Mouse (Mus musculus): ENCODE data around the gene Siae.

Siae gene

DNA sequence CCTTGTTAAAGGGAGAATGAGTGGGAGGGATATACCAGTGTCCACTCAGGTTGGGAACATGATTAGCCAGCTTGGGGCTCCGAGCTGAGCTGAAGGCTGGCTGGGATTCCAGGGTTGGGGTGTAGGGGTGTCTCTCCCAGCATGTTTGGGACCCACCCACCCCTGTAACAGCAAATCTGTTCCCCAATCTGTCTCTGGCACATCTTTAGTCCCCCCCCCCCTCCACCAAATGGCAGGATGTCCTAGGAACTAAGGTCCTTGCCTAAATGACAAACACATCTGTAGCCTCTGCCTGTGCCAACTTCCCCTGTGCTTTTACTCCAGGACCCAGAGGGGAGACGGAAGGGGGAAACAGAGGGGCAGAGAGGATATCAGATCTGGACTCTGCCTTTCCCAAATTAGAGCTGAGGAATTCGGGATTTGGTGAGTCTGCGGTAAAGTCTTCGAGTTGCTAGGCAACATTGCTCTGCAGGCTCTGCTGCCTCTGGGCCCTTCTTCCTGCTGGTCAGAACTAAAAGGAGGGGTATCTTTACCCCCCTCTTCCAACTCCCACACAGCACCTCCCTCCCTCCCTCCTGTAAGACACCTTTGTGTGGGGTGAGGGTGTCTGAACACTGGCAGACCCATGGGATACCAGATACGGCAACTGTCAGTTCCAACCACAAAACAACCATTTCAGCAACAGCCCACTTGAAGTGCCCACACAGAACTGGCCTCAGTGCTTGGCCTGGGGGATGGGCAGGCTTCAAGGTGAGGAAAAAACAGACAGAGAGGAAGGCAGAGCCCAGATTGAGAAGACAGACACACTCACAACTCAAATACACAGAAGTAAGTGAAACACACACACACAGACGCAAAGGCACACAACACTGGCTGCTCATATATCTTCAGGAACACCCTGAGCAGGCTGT lies at the start of gene Siae:
Gene Siae (plus strand): TSS at position 861 of the 911 bp plus-strand sequence.
- no peak for DNase-seq (ENCODE audit: low spot score in 2 of 2)

DNA sequence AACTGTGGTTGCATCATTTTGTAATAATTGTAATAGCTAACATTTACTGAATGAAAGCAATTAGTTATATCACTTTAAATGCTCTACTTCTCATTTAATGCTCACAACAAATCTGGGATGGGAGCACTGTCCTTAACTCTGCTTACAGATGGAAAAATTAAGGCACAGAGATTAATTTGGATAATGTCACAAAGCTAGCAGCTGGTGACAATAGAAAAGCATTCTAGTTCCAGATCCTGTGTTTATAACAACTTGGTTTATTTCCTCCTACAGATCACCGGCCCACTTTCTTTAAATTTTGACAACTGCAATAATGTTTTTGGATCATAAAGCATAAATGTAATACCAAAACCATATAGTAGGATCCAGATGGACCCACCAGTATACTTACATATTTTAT lies 49.5 kb upstream of the Siae start:
- DNase-seq (ENCODE audit: low spot score in 2 of 2), result no peak

DNA sequence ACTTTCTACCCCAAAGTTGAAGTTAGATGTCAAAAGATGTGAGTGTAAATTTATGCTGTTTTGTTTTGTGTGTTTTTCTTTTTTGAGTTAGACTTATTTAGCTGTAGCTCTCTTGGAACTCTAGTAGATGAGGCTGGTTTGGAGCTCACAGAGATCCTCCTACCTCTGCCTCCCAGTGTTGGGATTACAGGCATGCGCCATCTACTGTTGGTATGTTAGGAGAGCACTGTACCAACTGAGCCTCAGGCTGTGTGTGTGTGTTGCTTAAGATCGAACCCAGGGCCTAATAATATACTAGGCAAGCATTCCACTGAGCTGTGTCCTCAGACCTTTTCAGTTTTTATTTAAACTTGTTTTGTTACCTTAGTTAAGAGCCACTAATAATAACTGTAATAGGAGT lies 43.4 kb upstream of the Siae start:
- DNase-seq (ENCODE audit: low spot score in 2 of 2), result no peak

DNA sequence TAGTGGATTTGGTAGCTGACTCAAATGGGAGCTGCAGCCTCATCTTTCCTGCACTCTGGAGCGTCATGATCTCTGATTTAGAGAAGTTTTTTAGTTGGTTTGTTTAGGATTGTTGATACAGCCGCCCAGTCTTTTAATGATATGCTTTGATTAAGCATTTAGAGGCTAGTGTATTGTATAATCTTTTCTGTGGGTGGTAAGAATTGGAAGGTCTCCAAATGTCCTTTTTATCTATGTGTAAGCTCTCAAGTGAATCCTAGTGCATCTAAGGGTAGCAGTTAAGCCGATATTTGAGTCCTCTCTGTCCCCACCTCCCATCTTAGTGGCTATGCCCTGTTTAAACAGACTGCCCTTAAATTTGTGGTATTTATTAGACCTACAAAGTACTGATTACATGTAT lies 41.0 kb upstream of the Siae start:
- DNase-seq (ENCODE audit: low spot score in 2 of 2), result no peak

DNA sequence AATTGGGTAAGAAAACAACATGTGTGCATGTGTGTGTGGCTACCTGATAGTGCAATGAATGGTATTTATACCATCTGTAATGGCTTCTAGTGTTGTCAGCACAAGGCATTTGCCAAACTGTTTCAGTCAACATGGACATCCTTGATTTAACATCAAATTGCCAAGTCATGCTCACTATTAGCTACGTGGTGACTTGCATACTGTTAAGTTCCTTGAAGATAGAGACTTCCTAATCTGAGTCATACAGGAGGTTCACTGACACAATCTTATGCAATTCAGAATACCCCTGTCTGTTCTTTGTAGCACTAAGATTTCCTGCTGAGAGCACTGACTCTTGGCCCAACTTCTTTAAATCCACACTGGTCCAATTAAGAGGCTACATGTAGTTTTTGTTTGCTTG lies 38.0 kb upstream of the Siae start:
- DNase-seq (ENCODE audit: low spot score in 2 of 2), result no peak

DNA sequence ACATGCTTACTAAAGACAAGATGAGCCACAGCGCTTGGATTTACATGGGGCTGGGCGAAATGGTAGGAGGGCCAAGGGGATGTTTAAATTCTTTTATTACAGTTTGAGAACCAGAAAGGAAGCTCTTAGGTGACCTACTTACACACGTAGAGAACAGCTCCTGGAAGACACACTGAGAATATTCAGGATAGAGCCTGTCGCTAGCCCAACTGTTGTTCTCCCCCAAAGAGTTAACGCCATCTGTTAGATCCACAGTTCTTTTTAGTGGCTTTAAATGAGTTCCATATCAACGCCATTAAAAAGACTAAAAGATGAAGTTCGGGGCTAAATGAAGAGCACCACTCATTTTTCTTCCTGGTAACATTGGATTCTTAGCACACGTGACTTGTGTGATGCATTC lies 36.5 kb upstream of the Siae start:
- DNase-seq (ENCODE audit: low spot score in 2 of 2), result no peak

DNA sequence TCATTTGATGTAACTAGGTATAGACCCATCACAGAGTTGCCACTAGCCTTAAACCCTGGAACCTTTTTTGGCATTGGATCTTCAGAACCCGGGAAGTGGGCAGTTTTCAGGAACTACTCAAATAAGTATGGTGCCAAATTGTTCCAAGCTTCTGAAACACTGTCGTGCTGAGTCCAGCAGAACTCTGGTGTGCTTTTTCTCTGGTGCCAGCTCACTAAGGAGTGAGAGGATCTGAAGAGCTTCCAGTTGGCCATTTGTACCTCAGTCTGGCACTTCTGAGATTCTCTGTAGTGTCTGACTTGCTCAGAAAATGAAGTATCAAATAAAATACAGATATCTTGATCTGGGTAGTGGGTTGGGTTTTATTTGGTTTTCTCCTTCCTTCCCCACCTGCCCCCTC lies 35.5 kb upstream of the Siae start:
- no peak for DNase-seq (ENCODE audit: low spot score in 2 of 2)

DNA sequence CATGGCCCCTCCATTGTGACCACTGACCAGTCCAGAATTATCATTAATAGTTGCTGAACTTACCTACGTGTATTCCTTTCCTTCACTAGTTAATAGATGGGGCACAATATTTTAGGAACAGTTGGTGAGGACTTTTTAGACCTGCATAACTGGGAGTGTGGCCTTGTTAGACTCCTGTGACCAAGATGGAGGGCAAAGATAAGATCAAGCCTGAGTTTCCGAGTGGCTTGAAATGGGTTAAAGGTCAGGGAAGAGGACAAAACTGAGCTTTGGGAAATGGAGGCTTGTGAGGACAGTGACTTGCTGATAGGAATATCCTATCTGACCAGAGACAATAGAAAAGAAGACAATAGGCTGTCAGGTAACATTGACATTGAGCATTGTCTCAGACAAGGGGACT lies 30.0 kb upstream of the Siae start:
- DNase-seq (ENCODE audit: low spot score in 2 of 2), result no peak

DNA sequence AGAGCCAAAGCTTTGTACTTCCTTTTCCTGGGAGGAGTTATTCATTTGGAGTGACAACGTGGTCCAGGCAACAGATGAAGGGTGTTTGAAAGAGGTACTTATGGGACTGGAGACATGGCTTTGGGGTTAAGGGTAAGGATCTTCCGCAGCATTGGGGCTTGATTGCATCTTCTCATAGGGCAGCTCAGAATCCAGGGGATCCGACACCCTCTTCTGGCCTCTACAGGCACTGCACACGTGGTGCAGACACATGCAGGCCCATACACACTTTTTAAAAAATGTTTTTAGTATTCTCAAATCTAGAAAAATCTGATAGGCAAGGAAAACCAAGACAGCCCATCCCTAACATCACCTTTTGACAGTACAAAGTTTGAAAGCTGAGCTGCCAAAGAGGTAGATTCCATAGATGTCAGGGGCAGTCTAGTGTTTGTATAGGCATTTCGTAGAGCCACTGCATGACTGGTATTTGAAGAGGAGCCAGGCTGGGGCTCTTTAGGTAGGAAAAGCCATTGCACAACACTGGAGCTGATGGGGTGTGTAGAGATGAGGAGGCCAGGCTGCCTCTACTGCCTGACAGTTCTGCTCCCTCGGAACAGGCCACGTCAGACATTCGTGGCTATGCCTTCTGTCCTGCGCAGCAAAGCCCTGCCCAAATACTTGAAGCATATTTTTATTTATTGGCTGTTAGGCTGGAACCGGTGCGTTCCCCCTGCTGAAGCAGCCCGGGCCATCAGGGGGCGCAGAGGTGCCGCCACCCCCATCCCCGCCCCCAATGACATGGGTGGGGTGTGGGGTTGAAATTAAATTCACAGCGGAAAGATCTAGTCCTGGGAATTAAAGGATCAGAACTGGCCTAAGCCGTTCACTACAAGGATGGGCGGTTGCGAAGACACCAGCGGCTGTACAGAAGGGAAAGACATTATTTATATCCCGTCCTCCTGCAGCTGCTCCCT lies 28.8 kb upstream of the Siae start:
- no peak for DNase-seq (ENCODE audit: low spot score in 2 of 2)

DNA sequence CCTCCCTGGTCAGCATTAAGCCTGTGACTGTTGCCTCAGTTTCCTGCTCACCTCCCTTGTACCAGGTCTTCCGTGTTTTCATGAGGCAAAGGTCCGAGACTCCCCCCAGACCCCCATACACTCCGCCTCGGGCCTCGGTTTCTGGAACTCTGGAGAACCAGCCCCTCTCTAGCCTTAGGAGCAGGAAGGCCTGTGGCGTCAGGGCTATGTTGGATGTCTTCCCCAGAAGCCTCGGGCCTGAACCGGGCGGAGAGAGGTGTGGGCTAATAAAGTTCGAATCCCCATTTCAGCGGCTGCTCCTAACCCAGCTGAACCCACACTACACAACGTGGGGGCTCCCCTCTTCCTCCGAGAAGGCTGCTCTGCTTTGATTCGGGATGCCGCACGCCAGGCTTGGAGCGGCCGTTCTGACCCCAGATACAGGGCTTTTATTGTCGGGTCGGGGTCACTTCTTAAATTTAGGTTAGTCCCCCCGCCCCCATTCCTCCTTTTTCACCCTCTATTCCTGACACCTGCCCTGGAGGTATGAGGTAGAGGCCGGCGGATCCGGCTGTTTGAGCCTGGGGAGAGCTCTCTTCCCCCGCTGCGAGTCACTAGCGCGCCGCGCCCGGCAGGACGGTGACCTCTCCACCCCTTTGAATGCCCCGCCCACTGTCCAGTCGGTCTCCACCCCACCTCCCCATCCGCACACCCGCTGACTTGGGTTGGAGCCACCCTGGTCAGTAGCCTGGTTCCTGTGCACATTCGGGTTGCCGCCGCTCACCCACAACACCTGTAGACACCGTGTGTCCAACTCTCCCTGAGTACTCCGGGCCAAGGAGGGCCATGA lies 27.9 kb upstream of the Siae start, which contains the start of gene Esam:
Gene Esam (plus strand): TSS at position 683 of the 829 bp plus-strand sequence.
- DNase-seq (ENCODE audit: low spot score in 2 of 2), result no peak

DNA sequence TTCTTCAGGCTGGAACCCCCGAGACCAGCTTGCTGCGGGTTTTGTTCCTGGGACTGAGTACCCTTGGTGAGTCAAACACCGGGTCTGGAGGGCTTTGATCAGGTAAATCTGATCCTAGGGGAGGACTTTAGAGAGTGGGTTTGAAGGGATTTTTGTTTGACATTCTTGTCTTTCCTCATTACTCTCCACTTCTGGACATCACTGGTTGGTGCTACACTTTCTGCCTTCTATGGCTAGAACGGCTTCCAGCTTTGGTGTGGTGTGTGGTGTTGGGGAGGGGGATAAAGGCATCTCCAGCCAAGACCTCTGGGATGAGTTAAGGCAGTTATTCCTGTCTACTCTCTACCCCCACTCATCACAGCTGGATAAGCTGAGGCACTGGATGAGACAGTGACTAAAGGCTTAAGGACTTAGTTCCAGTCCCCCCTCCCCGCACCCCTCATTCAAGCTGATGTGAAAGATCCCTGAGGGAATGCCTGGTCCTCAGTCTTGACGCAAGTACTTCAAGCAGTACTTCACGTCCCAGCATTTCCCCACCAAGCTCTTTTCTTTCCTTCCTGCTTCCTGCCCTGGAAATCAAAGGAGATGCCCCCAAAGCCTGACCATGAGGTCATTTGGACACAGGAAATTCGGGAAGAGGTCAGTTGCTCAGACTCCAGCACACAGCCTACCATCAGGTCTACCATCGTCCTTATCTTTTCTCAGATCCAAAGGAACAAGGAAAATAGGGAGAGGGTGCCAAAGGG lies 27.1 kb upstream of the Siae start:
- DNase-seq (ENCODE audit: low spot score in 2 of 2), result no peak

DNA sequence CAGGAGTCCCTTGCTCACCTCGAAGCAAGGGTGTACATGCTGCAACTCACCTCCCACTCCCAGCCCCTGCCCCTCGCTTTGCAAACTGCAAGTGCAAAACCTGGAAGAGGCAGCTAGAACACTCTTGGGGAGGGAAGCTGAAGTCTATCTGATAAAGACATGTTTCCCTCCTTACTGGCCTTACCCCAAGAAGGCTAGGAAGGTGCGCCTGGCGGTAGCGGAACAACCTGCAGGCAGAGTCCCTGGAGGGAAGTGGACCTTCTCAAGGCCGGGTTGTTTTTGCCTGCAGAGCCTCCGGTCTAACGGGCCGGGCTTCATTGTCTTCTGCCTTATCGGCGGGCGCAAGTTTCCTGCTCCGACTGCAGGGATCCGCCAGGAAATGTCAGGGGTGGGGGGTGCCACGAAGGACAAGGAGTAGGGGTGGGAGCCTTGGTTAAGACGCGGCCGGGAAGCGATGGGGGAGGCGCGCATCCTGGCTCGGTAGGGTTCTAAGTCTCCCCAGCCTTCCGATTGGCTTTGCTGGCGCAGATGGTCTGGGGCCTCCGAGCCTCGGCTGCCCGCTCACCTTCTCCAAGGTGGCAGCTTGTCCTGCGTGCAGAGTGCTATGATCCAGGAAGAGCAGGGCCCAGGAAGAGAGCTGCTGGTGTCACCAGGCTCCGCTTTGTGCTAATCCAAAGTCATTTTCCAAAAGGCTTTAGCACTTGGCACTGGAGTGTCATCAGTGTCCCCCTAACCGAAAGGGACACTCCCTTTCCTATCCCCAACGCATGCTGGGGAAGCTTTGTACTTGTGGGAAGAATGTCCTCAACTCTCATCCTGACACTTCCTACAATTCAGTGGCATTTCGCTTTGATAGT lies 25.2 kb upstream of the Siae start:
- no peak for DNase-seq (ENCODE audit: low spot score in 2 of 2)

DNA sequence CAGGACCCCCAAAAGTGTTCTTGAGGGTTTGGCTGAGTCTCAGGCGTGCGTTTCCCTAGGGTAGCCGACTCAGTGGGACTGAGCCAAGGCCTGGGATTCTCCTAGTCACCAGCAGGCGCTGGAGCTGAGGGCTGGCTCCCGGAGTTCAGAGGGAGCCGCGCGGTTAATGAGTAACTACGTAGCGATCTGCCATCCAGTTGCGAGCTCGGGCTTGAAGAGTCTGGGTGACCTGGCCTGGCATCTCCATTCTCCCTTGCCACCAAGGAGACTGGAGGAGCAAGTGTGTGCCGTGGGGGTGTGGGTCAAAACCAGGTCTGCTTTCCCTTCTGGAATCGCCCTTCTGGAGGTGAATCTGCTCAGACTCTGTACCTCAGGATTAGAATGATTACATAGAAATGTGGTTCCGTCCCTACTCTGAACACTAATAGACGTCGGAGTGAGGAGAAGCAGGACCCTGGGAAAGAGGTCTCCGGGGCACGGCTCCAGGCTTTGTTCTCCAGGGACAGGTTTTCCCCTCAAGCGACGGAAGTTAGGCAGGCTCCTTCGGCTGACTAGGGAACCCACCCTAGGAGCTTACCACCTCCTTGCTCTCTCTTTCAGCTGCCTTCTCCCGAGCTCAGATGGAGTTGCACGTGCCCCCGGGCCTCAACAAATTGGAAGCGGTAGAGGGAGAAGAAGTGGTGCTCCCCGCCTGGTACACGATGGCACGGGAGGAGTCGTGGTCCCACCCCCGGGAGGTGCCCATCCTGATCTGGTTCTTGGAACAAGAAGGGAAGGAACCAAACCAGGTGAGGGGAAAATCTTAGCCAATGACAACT lies 24.4 kb upstream of the Siae start:
- DNase-seq (ENCODE audit: low spot score in 2 of 2), result no peak

DNA sequence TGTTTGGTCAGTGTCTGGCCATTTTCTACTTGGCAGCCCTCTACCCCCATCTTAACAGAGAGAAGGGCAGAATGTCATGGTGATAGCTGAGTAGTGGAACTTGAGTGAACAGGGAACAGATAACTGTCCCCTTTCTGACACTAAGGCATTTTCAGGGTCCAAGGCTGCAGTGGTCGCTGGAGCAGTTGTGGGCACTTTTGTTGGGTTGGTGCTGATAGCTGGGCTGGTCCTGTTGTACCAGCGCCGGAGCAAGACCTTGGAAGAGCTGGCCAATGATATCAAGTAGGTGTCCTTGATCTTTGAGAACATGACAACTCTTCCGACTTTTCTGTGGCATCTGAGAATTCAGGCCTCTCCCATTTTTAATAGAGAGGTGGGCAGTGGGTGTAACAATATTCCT lies 18.6 kb upstream of the Siae start:
- DNase-seq (ENCODE audit: low spot score in 2 of 2), result no peak

DNA sequence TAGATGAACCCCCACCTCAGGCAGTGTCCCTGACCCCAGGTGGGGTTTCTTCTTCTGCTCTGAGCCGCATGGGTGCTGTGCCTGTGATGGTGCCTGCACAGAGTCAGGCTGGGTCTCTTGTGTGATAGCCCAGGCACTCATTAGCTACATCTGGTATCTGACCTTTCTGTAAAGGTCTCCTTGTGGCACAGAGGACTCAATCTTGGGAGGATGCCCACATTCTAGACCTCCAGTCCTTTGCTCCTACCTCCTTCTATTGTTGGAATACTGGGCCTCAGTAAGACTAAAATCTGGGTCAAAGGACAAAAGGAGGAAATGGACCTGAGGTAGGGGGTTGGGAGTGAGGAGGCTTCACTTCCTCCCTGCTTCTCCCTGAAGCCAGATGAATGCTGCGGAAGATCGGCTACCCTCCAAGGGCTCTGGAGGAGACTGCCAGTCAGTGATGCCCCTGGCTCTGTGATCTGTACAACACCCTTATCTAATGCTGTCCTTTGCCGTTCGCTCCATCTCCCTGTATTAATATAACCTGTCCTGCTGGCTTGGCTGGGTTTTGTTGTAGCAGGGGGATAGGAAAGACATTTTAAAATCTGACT lies 17.7 kb upstream of the Siae start:
- DNase-seq (ENCODE audit: low spot score in 2 of 2), result no peak

DNA sequence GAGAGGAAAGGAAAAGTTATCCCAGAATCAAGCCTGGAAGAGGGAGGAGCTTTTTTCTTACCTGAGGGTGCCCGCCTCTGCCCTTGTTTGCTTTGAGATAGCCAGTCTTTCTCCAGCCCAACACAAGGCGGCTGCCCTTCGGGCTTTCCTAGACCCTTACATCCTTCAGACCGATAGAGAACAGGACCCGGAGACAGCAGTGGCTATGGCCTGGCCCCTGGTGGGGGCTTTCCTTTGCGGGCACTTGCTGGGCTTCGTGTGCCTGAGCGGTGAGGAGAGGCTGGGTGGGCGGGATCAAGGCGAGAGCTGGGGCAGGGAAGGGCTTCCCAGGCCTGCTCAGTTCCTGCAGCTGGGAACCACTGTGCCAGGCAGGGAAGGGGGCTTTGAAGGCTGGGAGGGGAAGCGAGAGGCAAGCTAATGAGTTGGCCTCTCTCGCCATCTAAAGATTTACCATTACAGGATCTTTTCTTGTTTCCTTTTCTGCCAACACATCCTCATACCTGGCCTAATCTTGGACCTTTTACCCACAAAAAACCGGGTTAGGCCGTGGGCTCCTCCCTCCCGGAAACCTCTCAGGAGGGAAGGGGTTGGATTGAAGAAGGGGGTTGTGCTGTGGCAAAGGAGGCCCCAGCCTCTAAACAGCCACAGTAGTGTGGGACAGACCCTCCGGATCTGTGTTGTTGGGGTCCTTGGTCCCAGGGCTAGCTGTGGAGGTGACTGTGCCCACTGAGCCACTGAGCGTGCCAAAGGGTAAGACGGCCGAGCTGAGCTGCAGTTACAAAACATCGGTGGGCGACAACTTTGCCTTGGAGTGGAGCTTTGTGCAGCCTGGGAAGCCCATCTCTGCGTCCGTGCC lies 16.1 kb upstream of the Siae start, which contains the start of gene Vsig2:
Gene Vsig2 (plus strand): TSS at position 86 of the 856 bp plus-strand sequence.
- DNase-seq (ENCODE audit: low spot score in 2 of 2), result no peak

DNA sequence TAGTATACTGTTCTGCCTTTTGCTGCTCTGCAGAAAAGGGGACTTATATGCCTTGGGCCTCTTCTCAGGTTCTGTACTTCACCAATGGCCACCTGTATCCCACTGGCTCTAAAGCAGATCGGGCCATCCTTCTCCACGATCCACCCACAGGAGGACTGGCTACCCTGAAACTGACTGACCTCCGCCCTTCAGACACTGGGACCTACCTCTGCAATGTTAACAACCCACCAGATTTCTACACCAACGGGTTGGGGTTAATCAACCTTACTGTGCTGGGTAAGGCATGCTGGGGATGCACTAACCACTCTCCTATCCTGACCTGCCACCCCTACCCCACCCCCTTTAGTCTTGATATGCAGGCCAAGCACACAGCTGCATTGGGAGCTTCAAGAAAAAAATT lies 15.3 kb upstream of the Siae start:
- no peak for DNase-seq (ENCODE audit: low spot score in 2 of 2)
